Mouse (Mus musculus) gastrocnemius, adult 18-20 months (tissue): ENCODE measurements at regions not wholly inside any gene's neighbourhood (a gene's known extent, or its start where the extent isn't known, plus 50 kb on each side); places are given as distances from the start of the nearest gene placed in this dataset.

Source experiments
- DNase-seq: peaks from one replicate; pipeline ENCODE4 v3.0.0; 2021; ENCODE audit warnings: low spot score

GRCm38 (mm10) chr4:153542631-153543031, 60.0 kb upstream of the Ajap1 start:
- DNase-seq, result no peak

- DNase-seq, result no peak
These were observed 61.5 kb upstream of the Ajap1 start for GRCm38 (mm10) chr4:153543900-153544648.

GRCm38 (mm10) chr4:153546709-153547108, 64.1 kb upstream of the Ajap1 start:
- DNase-seq, result no peak

GRCm38 (mm10) chr4:153547111-153547510, 64.5 kb upstream of the Ajap1 start:
- no peak for DNase-seq

- no peak for DNase-seq
These were observed 65.3 kb upstream of the Ajap1 start for GRCm38 (mm10) chr4:153547871-153548270.

GRCm38 (mm10) chr4:153551291-153551690, 68.7 kb upstream of the Ajap1 start:
- DNase-seq, result no peak

GRCm38 (mm10) chr4:153552483-153552882, 69.9 kb upstream of the Ajap1 start:
- no peak for DNase-seq

GRCm38 (mm10) chr4:153557812-153558608, 75.4 kb upstream of the Ajap1 start:
- no peak for DNase-seq

GRCm38 (mm10) chr4:153559568-153559967, 77.0 kb upstream of the Ajap1 start:
- no peak for DNase-seq

- DNase-seq, result no peak
These were observed 77.6 kb upstream of the Ajap1 start for GRCm38 (mm10) chr4:153560193-153560592.

GRCm38 (mm10) chr4:153560956-153561355, 78.3 kb upstream of the Ajap1 start:
- DNase-seq, result no peak

GRCm38 (mm10) chr4:153561991-153562390, 79.4 kb upstream of the Ajap1 start:
- DNase-seq, result no peak

GRCm38 (mm10) chr4:153567329-153567973, 84.8 kb upstream of the Ajap1 start:
- no peak for DNase-seq

- DNase-seq, result no peak
These were observed 90.7 kb upstream of the Ajap1 start for GRCm38 (mm10) chr4:153573180-153573769.

GRCm38 (mm10) chr4:153593291-153593690, 110.7 kb upstream of the Ajap1 start:
- no peak for DNase-seq

GRCm38 (mm10) chr4:153599794-153600370, 117.3 kb upstream of the Ajap1 start:
- no peak for DNase-seq

GRCm38 (mm10) chr4:153602496-153602895, 119.9 kb upstream of the Ajap1 start:
- no peak for DNase-seq

- DNase-seq, result no peak
These were observed 120.6 kb upstream of the Ajap1 start for GRCm38 (mm10) chr4:153603056-153603840.

GRCm38 (mm10) chr4:153603936-153604335, 121.3 kb upstream of the Ajap1 start:
- DNase-seq, result peak; percentile 62

- DNase-seq, result no peak
These were observed 122.3 kb upstream of the Ajap1 start for GRCm38 (mm10) chr4:153604695-153605485.
